Mouse (Mus musculus): ENCODE measurements at regions not wholly inside any gene's neighbourhood (a gene's known extent, or its start where the extent isn't known, plus 50 kb on each side); places are given as distances from the start of the nearest gene placed in this dataset.

GRCm38 (mm10) chr10:120666202-120666860, 190.1 kb upstream of the Hmga2 start:
- TF ChIP-seq POLR2A (IDR thresholded peaks at IDR 0.05; ENCODE audit: extremely low read depth, insufficient read depth, low read length) (no peak), CTCF (IDR thresholded peaks at IDR 0.05; ENCODE audit: extremely low read depth, insufficient read depth, low read length) (no peak)
